Mouse (Mus musculus) brain, embryonic 14.5 days (tissue): ENCODE data around the gene Nmnat2. TPM values are rescaled to one million over a fixed set of nuclear protein-coding genes. Genes with fewer than 3 reads are reported as not detected.

Experiments used
- DNase-seq: peaks from one replicate; pipeline ENCODE4 v3.0.0-alpha.2; 2011; ENCODE audit warnings: low read depth
- CTCF ChIP-seq: fragments of 200-500 bp; IDR thresholded peaks from 2 replicates; pipeline ENCODE4 v1.5.1; 2012; ENCODE audit warnings: inconsistent platforms, mild to moderate bottlenecking, moderate library complexity, borderline replicate concordance; ENCODE audit not compliant: insufficient read depth, insufficient read length; ENCODE audit errors: extremely low read depth
- POLR2A ChIP-seq: fragments of 200-500 bp; IDR thresholded peaks from 2 replicates; pipeline ENCODE4 v1.6.1; 2012; ENCODE audit warnings: mild to moderate bottlenecking, inconsistent platforms, borderline replicate concordance; ENCODE audit not compliant: poor library complexity, insufficient read depth, insufficient read length, severe bottlenecking; ENCODE audit errors: extremely low read depth
- polyA plus RNA-seq: library from polyadenylated mRNA; depleted of rRNA; stranded (reverse); fragments of >200 nt; gene quantifications from 2 replicates; pipeline ENCODE4 v1.2.3, GENCODE M21; 2012

The Nmnat2 gene
- polyA plus RNA-seq, 1 experiment: 82.4 TPM

DNA sequence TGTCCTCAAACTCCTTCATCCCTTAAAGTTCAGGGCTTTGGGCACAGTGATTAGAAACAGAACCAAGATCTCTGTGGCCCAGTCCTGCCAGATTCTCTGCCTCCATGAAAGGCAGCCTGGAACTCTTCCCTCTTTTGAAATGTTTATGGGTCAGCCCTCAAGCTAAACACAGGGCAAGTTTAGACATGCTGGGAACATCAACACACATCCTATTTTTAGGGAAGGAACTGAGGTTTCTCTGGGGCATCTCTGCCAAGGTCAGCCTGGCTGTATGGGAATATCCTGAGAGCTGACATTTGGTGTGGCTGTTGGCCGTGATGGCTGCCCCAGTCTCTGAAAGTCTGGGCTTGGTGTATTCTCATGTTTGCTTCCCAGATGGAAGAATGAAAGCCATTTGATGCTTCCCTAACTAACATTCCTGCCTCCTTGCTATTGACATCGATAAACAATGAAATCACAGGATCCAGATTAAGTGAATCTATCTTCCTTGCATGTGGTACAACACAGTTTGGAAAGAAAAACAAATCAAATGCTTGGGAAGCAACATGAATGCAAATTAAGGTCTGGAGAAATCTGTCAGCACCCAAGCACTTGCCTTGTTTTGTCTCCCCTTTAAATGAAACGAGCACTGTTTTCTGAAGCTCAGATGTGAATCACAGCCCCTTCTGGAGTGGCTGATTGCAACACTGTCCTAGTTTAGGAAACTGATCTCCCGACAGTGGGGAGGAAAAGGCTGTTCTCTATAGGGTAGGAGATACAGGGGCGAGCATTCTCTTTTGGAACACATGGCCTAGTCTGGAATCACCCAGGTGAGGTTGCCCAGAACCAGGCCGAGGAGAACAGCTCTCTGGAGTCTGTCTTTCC lies 37.7 kb downstream of the Nmnat2 start:
- DNase-seq: no peak
- TF ChIP-seq POLR2A: no peak
- TF ChIP-seq CTCF: no peak

- no peak for TF ChIP-seq CTCF
- TF ChIP-seq POLR2A: no peak
- no peak for DNase-seq
Measured at GRCm38 (mm10) chr1:152993803-152994202, 39.0 kb downstream of the Nmnat2 start.

DNA sequence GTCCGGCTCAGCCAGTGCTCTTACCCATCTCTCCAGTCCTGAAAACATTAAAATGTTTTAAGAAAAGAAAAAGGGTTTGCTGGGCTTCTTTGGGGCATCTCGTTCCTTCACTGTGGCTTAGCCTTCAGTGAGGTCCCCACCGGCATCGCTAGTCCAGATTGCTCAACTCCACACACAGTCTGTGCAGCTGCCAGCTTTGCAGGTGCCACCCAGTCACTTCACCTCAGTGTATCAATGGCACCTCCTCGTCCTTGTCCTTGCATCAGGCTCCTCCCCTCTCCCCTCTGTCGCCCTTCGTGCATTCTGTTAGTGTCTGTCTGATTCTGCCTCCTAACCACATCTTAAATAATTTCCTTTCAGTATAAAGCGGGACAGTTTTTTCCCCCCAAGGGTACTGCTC lies 45.2 kb downstream of the Nmnat2 start:
- DNase-seq: no peak
- TF ChIP-seq CTCF (no peak), POLR2A (no peak)

- TF ChIP-seq POLR2A: no peak
- TF ChIP-seq CTCF: no peak
- DNase-seq: no peak
Measured at GRCm38 (mm10) chr1:153000486-153001228, 45.9 kb downstream of the Nmnat2 start.

GRCm38 (mm10) chr1:153002295-153003050 lies 47.7 kb downstream of the Nmnat2 start:
- DNase-seq: no peak
- TF ChIP-seq CTCF (no peak), POLR2A (no peak)

DNA sequence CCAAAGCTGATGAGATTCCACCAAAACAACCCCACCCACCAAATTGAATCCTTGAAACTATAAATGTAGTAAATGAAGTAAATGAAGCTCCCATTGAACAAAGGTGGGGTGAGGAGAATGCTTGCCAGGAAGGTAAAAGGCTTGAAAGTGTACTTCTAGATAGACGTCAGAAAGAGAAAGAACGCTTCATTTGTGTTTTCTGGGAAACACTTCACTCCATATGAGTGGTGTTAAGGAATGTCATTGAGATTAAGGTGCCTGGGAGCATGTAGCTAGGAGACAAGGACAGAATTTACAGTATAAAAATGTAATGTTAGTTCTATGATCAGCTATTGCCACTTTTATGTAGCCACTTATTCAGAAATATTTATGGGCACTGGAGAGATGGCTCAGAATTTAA lies 49.7 kb downstream of the Nmnat2 start:
- TF ChIP-seq CTCF: no peak

GRCm38 (mm10) chr1:153006054-153006453 lies 51.3 kb downstream of the Nmnat2 start:
- TF ChIP-seq POLR2A (no peak), CTCF (no peak)
- peak; percentile 35 for DNase-seq

More for the DNA sequence above, 49.7 kb downstream of the Nmnat2 start:
- no peak for DNase-seq

DNA sequence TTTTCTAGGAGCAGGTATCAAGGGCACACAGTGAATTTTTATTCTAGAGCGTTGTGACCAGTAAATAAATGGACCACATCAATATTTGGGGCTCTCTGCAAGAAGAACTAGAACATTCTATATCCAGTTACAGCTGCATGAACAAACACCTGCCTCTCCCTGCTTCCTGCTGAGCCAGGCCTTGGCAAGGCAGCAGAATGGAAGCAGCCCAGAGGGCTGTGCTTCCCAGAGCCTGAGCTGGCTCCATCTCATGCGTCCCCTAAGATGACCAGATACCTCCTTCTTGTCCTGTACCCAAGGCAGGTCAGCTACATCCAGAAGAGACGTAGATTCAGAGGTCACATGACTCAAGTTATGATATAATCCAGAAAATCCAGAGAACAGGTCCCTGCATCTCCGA lies 52.0 kb downstream of the Nmnat2 start:
- no peak for TF ChIP-seq CTCF
- no peak for TF ChIP-seq POLR2A
- no peak for DNase-seq

GRCm38 (mm10) chr1:153007292-153007691 lies 52.5 kb downstream of the Nmnat2 start:
- DNase-seq: no peak
- TF ChIP-seq CTCF (no peak), POLR2A (no peak)

DNA sequence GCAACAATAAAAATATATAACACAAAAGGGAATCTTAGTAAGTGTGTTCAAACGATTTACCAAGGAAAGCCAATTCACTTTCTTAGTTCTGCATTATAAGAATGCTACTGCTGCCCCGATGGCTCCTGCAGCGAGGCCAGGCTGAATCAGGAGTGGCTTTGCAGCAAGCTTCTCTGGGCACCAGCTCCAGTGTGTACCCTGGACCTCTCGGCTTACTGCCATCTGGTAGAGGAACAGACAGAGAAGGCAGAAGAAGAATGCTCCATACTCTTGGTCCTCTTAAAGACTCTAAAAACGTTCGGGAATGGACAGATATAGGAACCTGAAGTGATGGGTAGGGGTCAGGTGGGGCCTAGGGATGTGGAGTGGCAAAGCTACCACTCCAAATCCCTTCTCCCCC lies 53.0 kb downstream of the Nmnat2 start:
- DNase-seq: no peak
- TF ChIP-seq CTCF (no peak), POLR2A (no peak)

DNA sequence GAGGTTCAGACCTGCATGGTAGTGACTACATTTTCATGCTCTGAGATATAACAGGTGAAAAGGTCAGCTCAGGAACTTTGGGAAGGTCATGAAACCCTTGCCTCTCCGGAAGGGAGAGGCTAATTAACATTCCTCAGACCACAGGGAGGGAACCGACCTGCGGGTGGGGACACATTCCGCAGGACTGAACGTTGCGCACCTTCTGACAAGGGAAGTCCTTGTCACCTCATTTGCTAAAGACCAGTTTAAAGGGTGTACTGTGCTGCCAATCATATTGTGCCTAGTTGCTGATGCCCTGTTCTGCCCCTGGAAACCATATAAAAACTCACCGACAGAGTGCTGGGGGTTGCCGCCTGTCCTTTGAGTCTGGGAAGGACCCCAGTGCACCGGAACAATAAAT lies 54.5 kb downstream of the Nmnat2 start:
- no peak for TF ChIP-seq CTCF
- no peak for TF ChIP-seq POLR2A
- DNase-seq: no peak
